Mouse (Mus musculus) spleen, adult 12 weeks (tissue): ENCODE data around the gene Scgb1b18.
"Not testable (repeated sequence)": the region's sequence is repeated elsewhere in the genome, so short reads cannot be mapped to it uniquely, and the experiment has no call there.

Experiments used
- DNase-seq: peaks from one replicate; pipeline ENCODE4 v3.0.0; 2022; ENCODE audit warnings: low spot score

Gene Scgb1b18

GRCm38 (mm10) chr7:33185268-33185667, at the start of gene Scgb1b18:
Scgb1b18 (plus strand) TSS chr7:33185568.
- DNase-seq: not testable (repeated sequence)

- DNase-seq: not testable (repeated sequence)
Measured at GRCm38 (mm10) chr7:33173764-33174163, 11.6 kb upstream of the Scgb1b18 start, which contains the start of gene Scgb2b18. Scgb2b18 (minus strand) TSS chr7:33173864.
